Mouse (Mus musculus): Measurements from ENCODE around the gene Sult2a3.
"Not testable (repeated sequence)": the region's sequence is repeated elsewhere in the genome, so short reads cannot be mapped to it uniquely, and the experiment has no call there.

The Sult2a3 gene

GRCm38 (mm10) chr7:14122944-14123343 lies at the start of gene Sult2a3:
TSS of gene Sult2a3 (minus strand) at chr7:14123044.
- DNase-seq (ENCODE audit: low read depth), result no peak

- no peak for DNase-seq (ENCODE audit: low read depth)
Observed at GRCm38 (mm10) chr7:14120436-14120835, 2.4 kb downstream of the Sult2a3 start.

- not testable (repeated sequence) for DNase-seq (ENCODE audit: low read depth)
Observed at GRCm38 (mm10) chr7:14119865-14120264, 3.0 kb downstream of the Sult2a3 start.

GRCm38 (mm10) chr7:14116761-14117160 lies 6.1 kb downstream of the Sult2a3 start:
- DNase-seq (ENCODE audit: low read depth), result no peak

- DNase-seq (ENCODE audit: low read depth), result not testable (repeated sequence)
Observed at GRCm38 (mm10) chr7:14114471-14114870, 8.4 kb downstream of the Sult2a3 start.

GRCm38 (mm10) chr7:14047821-14048220 lies 75.0 kb downstream of the Sult2a3 start:
- DNase-seq (ENCODE audit: low read depth), result not testable (repeated sequence)

- DNase-seq (ENCODE audit: low read depth), result not testable (repeated sequence)
Observed at GRCm38 (mm10) chr7:14030831-14031230, 92.0 kb downstream of the Sult2a3 start.

Measured in c-Kit-positive CD71-positive TER-119-negative erythroid progenitor cells, embryonic 14.5 days (primary cell).